Mouse (Mus musculus): Measurements from ENCODE around the gene Ankrd9. TPM values are rescaled to one million over a fixed set of nuclear protein-coding genes. Genes with fewer than 3 reads are reported as not detected.

Ankrd9 gene
- total RNA-seq, 2 experiments from 2014 or later, result 15.1 to 19.4 TPM

- intact Hi-C loops (cut with DNase I), result loop anchor here (1.0 kb wide), 1 partner anchor 55 kb away; no protein-coding TSS in a partner anchor
- DNase-seq (ENCODE audit: low spot score in 2 of 2), result no peak
Observed at GRCm38 (mm10) chr12:110991361-110992127, 12.7 kb upstream of the Ankrd9 start.

DNA sequence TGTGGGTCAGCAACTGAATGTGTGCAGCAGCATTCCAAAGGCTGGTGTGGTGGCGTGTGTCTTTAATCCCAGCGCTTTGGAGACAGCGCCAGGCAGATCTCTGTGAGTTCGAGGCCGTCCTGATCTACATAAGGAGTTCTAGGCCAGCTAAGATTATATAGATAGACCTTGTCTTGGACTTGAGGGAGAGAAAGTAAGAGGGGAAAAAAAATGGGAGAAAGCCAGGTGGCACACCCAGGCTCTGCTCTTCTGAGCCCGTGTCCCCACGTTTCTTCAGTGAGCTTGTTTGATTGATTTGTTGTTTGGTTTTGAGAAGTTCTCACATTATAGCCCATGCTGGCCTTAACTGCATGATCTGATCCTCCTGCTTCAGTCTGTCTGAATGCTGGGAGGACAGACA is 11.7 kb upstream of the Ankrd9 start:
- no peak for DNase-seq (ENCODE audit: low spot score in 2 of 2)
- intact Hi-C loops (cut with DNase I), result no loop called here

- intact Hi-C loops (cut with DNase I), result no loop called here
- no peak for DNase-seq (ENCODE audit: low spot score in 2 of 2)
Observed at GRCm38 (mm10) chr12:110989409-110989808, 10.6 kb upstream of the Ankrd9 start.

DNA sequence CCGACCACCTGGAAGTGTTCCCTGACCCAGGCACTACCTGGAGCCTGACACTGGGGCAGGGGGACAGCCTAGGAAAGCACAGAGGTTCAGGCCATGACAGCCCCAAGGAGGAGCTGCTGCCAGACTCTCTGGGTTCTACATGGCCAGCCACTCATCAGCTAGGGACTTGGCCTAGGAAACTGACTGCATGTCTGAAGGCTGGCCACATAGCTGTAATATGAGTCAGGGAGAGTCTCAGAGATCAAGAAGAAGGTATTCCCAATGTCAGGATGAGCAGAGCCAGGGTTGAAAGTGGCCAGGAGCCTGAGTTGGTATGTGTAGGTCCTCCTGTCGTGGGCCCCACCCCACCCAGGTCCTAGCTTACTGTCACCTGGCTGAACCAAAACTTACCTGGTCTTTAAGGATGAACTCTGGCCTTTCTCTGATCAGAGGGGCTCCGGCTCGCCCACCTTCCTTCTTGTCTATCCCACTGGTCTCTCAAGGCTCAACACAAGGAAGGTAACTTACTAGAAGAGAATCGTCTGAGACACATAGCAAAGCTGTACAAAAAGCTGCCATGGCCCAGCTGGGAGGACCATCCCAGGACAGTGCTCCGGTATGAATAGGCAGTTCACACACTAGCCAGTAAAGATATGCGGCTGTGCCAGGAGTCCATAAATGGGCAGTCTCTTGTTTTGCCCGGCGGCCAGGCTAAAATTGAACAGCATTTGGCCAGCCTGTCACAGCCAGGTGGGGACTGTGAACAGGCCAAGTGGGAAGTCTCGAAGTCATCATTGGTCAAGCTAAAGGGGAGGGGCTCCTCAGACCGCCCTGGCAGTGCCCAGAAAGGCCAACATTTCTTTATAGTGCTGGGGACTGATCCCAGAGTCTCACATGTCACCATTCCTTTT is 7.9 kb upstream of the Ankrd9 start:
- intact Hi-C loops (cut with DNase I), result no loop called here
- DNase-seq (ENCODE audit: low spot score in 2 of 2), result no peak

DNA sequence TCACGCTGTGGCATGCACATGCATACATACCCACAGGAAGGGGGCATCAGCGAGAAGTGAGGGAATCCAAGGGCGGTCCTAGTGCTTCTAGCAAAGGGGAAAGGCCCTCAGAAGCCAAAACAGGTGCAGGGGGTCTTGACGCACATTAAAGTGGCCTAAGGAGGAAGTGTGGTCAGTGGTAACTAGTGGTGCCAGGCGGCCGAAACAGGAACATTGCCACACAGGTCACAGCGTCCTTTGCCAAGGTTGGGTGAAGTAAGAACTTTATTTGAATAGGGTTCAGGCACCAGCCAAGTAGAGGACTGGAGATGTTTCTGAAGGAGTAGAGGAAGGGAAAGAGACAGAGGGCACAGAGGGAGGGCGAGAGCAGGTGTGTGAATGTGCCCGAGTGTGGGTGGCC is 6.3 kb upstream of the Ankrd9 start:
- intact Hi-C loops (cut with DNase I), result no loop called here

DNA sequence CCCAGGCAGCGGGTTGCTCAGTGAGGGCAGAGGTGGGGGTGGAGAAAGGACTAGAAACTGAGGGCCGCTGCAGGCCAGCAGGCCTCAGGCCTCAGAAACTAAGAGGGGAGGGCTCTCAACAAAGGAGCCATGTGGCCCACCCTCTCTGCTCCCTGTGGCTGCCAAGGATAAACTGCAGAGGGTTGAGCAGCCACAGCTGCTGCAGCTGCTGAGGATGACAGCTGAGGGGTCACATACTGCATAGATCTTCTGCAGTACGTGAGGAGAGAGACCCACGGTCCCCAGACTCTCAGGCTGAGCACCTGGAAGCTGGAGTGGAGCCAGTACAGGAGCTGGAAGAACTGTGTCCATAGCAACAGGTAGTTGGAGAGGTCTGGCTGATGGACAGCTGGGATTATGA is 5.8 kb upstream of the Ankrd9 start:
- no peak for DNase-seq (ENCODE audit: low spot score in 2 of 2)
- intact Hi-C loops (cut with DNase I), result no loop called here

More for the DNA sequence above, 6.3 kb upstream of the Ankrd9 start:
- DNase-seq (ENCODE audit: low spot score in 2 of 2), result no peak

DNA sequence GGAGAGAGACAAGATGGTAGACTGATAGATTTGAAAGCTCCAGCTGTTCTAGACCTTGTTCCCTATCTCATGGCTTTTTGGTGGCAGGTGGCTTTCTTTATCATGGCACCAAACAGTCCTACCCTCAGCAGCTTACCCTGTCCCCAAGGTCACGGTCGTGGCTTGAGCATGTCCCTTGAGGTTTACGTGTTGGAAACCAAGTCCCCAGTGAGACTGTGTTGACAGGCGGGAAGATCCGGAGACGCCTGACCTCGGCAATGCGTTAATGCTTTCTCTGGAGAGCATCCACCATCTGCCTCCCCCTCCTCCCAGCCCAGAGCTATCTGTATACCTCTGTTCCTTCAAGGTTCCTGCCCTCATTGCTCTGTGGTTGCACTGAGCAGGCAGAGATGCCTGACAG is 4.9 kb upstream of the Ankrd9 start:
- intact Hi-C loops (cut with DNase I), result no loop called here
- DNase-seq (ENCODE audit: low spot score in 2 of 2), result no peak

- intact Hi-C loops (cut with DNase I), result no loop called here
- DNase-seq (ENCODE audit: low spot score in 2 of 2), result no peak
Observed at GRCm38 (mm10) chr12:110983083-110983482, 4.2 kb upstream of the Ankrd9 start.

GRCm38 (mm10) chr12:110981736-110982135 is 2.9 kb upstream of the Ankrd9 start:
- intact Hi-C loops (cut with DNase I), result no loop called here
- DNase-seq (ENCODE audit: low spot score in 2 of 2), result no peak

- intact Hi-C loops (cut with DNase I), result no loop called here
- DNase-seq (ENCODE audit: low spot score in 2 of 2), result no peak
Observed at GRCm38 (mm10) chr12:110979808-110980207, 968 bp upstream of the Ankrd9 start.

- DNase-seq (ENCODE audit: low spot score in 2 of 2), result no peak
- intact Hi-C loops (cut with DNase I), result no loop called here
Observed at GRCm38 (mm10) chr12:110977896-110978606, 789 bp downstream of the Ankrd9 start.

DNA sequence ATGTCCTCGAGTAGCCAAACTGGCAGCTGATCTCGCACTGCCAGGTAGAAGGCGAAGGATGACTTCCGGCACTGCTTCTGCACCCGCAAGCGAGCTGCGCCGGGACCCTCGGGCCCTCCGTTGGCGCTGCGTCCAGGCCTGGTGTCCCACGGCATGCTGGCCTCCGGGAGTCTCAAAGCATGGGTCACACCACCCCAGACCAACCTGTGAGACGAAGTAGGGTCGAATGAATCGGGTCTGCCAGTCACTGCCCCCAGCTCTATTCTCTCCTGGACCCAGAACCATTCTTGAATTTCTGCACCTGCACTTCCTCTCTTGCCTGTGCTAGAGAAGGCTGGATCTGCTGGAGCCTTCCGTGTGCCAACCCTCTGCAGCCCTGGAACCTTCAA is 1.5 kb downstream of the Ankrd9 start:
- intact Hi-C loops (cut with DNase I), result no loop called here
- DNase-seq (ENCODE audit: low spot score in 2 of 2), result no peak

GRCm38 (mm10) chr12:110976589-110977344 is 2.1 kb downstream of the Ankrd9 start:
- DNase-seq (ENCODE audit: low spot score in 2 of 2), result no peak

DNA sequence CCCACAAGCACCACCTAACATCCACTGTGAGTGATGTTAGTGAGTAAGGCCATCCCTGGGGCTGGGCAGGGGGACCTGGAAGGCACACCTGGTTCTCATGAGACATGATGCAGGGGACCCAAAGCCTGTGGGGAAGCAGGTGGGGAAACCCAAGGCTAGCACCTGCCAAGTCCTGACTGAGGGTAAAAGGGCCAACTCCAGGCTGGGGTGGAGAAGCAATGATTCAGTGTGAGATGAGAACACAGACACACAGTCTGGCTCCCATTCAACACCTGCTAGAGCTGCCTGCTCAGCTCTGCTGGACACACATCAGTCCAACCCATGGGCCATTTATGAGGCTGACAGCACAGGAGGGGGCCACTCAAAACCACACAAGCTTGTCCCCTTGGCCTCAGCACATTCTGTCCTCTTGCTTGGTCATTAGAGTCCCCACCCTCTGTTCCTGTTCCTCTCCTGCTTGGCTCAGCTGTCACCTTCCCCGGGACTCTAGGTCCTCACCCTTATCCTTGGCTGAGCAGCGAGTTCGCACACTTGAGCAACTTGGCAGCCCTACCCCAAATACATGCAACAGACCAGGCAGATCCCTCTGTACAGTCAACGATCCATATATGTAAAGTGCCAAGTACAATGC is 2.9 kb downstream of the Ankrd9 start:
- no peak for DNase-seq (ENCODE audit: low spot score in 2 of 2)
- intact Hi-C loops (cut with DNase I), result no loop called here

More at GRCm38 (mm10) chr12:110976589-110977344, 2.1 kb downstream of the Ankrd9 start:
- intact Hi-C loops (cut with DNase I), result no loop called here

GRCm38 (mm10) chr12:110975385-110975784 is 3.5 kb downstream of the Ankrd9 start:
- intact Hi-C loops (cut with DNase I), result no loop called here
- no peak for DNase-seq (ENCODE audit: low spot score in 2 of 2)

DNA sequence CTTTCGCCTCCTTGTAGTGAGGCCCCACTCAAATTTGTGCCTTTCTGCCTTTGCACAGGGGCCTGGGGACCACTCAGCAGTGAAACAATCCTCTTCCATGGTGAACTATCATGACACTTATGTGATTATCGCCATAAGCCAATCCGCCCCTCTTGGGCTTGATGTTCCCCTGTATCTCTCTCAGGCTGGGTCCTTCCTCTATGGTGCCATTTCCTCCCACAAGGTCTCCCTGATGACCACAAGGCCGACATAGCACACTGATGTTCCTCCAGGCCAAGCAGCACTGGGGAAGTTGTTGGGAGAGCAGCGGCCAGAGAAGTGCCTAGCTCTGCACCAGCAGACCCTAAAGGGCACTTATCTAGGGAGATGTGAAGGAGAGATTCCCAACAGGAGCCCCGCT is 4.1 kb downstream of the Ankrd9 start:
- intact Hi-C loops (cut with DNase I), result no loop called here
- no peak for DNase-seq (ENCODE audit: low spot score in 2 of 2)

DNA sequence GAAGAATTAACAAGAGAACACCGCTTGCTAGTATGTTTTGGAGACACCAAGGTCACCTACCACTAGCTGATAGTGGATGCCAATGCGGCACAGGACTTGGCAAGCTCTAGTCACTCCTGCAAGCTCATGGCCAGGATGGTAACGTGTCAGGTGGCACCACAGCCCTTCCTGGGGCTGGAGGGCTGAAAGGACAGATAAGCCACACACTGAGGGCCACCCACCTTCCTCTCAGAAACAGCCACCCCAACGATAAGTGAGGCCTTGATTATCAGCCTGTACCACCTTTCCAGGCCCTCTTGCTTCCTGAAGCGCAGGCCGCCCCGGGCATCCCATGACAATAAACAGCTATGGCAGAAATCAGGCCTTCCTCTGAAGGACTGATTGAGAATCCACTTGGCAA is 4.5 kb downstream of the Ankrd9 start:
- intact Hi-C loops (cut with DNase I), result no loop called here

DNA sequence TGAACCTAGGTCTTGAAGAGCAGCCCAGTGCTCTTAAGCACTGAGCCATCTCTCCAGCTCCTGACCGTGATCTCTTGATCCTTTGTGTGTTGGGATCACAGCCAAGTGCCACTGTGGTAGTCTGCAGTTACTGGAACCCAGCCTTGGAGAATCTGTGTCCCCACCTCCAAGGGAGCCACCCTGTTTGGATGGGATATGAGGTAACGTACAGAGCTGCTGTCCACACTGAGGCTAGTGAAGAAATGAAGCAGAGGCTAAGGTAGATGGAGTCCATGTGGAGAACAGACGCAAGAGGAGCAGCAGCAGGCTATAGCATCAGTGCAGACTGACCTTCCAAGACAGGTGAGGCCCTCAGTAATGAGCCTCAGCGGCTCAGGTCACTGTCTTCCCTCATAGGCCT is 5.0 kb downstream of the Ankrd9 start:
- intact Hi-C loops (cut with DNase I), result no loop called here

More for the DNA sequence above, 4.5 kb downstream of the Ankrd9 start:
- no peak for DNase-seq (ENCODE audit: low spot score in 2 of 2)

GRCm38 (mm10) chr12:110971972-110972371 is 6.9 kb downstream of the Ankrd9 start:
- intact Hi-C loops (cut with DNase I), result no loop called here
- DNase-seq (ENCODE audit: low spot score in 2 of 2), result no peak

More for the DNA sequence above, 5.0 kb downstream of the Ankrd9 start:
- DNase-seq (ENCODE audit: low spot score in 2 of 2), result no peak
